Mouse (Mus musculus) ovary, postnatal 36 days (tissue): ENCODE measurements at regions not wholly inside any gene's neighbourhood (a gene's known extent, or its start where the extent isn't known, plus 50 kb on each side); places are given as distances from the start of the nearest gene placed in this dataset.

Source experiments
- DNase-seq: peaks from one replicate; pipeline ENCODE4 v3.0.0; 2022; ENCODE audit warnings: low spot score, mixed read lengths

- DNase-seq, result no peak
Measured at GRCm38 (mm10) chr10:37079535-37079934, 59.2 kb downstream of the Marcks start.

DNA sequence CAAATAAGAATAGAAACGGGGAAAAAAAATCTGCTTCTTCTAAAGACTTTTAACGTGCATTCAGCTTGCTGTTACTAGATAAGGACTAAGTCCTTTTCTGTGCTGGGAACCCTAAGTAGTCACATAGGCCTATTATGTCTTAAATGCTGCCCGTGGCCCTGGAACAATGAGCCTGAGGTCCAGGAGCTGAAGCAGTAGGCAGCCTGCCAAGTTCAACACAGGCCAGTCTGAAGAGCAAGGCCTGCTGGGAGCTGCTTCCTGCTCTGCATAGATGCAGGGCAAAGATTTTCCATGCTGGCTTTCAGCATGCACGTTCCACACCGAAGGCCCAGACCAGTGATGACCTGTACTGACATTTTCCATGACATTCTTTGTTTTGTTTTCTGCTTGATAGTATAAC, 60.3 kb downstream of the Marcks start:
- peak; percentile 79 for DNase-seq

DNA sequence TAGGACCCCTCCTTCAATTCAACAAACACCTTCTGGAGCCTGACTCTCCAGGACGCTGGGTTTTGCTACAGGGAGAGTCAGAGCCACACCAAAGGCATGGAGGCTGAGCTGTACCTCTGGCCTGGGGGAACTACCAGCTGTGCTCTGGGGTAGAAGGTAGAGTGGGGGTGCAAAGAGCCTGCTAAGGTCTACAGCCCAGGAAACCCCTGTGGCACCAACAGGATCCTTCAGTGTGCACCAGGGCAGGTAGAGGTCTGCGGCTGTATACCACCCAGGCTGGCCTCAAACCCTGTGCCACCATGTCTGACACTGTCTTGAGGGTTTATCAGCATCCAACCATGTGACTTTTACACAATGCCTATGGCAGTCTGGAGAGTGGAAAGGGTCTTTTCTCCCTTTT, 61.0 kb downstream of the Marcks start:
- DNase-seq, result no peak

GRCm38 (mm10) chr10:37072834-37073233, 65.9 kb downstream of the Marcks start:
- DNase-seq, result no peak

DNA sequence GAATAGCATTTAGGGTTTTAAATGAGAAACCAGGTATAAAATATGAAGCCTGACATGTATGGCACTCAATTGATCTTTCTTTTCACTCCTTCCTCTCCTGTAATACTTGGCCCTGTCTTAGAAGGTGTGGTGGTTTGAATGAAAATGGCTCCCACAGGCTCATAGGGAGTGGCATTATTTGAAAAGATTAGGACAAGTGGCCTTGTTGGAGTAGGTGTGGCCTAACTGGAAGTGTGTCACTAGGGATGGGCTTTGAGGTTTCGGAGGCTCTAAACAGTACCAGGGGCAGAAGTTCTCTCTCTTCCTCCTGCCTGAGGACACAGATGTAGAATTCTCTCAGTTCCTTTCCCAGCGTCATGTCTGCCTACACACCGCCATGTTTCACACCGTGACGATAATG, 66.7 kb downstream of the Marcks start:
- DNase-seq, result no peak

GRCm38 (mm10) chr10:37071420-37071819, 67.3 kb downstream of the Marcks start:
- no peak for DNase-seq
